Mouse (Mus musculus): ENCODE results near the gene Nadsyn1. TPM values are rescaled to one million over a fixed set of nuclear protein-coding genes. Genes with fewer than 3 reads are reported as not detected.

Gene Nadsyn1
- 13.7 and 14.9 TPM in 2 replicates for polyA plus RNA-seq (2012; rRNA removed)

DNA sequence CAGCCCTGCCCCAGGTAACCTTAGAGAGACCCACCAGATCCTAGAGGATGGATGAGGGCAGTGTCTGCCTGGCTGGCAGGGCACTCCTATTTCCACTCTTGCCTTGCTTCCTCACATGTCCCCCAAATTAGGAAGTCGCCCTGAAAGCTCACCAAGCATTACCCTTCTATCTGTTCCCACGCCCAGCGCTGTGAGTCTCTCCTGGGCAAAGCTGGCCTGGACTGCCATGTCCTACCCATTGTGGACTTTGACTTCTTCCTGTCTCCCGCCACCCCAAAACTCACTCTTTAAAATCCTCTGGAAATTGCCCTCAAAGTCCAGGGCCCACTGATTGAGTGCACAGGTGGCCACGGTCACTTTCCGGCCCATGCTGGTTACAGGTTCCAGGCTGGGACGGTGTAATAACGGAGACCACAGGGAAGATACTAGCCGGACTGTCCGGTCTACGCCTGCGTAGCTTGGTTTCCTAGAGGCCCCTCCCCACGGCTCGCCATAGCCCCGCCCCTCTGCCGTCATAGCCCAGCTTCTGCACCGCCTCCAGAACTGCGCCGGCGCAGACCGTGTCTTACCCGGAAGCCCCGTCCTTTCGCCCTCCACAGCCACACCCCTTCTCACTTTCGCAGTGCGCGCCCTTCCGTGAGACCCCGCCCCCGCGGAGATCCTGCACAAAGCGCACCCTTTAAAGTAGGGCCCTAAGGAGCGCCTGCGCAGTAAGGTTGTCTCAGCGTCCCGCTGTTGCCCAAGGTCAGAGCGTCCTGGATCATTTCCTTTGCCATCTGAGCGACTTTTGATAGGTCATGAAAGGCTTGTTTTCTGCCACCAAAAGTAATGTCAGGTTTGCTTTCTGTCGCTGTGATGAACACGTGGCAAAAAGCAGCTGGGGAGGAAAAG lies at the start of gene Nadsyn1, which contains the start of gene Dhcr7:
Gene Nadsyn1 (minus strand): TSS at position 475 of the 891 bp plus-strand sequence.
Gene Dhcr7 (plus strand): TSS at position 771 of the 891 bp plus-strand sequence.

DNA sequence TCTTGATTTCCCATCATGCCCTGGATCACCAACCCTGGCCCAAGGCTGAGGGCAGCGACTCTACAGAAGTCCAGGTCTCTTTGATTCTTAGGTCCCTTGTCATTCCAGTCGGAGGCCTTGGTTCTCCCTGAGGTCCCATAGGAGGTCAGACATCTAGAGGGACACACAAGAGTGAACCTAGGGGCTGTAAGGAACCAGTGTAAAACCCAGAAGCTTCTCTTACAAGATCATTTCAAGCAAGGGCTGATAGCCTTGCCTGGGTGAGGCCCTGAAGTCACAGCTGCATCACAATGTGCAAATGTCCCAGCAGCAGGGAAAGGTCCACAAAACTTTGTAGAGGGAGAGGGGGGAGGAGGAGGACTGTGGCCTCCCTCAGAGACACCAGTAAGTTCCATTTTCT lies 43.9 kb upstream of the Nadsyn1 start, which contains the start of gene Gm498:
Gene Gm498 (plus strand): TSS at position 301 of the 400 bp plus-strand sequence.

DNA sequence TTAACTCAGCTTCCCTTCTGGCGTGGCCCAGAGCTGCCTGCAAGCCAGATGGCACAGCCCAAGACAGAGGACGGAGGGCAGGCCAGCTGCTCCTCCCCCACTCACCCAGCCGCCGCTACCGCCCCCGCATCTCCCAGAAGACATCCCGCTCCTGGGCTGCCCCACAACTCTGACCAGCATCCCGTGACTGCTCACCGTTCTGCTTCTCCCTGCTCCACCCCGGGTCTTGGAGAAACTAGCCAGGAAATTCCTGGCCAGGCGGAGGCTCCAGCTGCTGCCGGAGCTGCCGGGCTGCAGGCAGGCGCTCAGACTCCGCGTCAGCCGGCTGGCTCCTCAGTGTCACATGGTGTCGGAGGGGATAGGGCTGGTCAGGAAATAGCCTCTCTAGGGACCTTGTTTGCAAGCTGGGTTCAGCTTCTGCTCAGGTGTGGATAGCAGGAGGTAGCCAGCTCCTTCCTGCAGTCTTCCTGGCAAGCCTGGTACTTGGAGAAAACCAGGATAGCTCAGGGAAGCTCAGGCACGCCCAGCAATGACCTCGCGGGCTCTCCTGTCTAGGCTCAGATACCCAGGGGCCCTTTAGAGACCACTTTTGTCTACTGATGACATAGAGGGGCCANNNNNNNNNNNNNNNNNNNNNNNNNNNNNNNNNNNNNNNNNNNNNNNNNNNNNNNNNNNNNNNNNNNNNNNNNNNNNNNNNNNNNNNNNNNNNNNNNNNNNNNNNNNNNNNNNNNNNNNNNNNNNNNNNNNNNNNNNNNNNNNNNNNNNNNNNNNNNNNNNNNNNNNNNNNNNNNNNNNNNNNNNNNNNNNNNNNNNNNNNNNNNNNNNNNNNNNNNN lies 38.4 kb downstream of the Nadsyn1 start, which contains the start of gene Mrgpre:
Gene Mrgpre (minus strand): TSS at position 505 of the 834 bp plus-strand sequence.

DNA sequence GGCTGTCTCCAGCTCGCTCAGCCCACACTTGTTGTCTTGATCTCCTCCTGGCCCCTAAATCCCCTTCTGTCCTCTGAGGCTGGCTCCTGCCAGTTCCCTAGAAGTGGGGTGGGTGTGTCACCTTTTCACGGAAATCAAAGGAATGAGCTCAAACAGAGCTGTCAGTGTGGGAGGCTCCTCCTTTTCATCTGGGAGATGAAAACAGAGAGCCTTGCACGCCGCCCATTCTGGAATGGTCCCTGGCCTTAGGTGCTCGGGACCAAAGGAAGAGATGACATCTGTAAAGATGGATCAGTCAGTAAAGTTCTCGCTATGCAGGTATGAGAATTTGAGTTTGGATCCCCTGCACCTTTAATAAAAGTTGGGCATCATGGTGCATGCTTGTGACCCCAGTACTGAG lies 55.8 kb downstream of the Nadsyn1 start, which contains the start of gene Mrgprg:
Gene Mrgprg (minus strand): TSS at position 101 of the 400 bp plus-strand sequence.

DNA sequence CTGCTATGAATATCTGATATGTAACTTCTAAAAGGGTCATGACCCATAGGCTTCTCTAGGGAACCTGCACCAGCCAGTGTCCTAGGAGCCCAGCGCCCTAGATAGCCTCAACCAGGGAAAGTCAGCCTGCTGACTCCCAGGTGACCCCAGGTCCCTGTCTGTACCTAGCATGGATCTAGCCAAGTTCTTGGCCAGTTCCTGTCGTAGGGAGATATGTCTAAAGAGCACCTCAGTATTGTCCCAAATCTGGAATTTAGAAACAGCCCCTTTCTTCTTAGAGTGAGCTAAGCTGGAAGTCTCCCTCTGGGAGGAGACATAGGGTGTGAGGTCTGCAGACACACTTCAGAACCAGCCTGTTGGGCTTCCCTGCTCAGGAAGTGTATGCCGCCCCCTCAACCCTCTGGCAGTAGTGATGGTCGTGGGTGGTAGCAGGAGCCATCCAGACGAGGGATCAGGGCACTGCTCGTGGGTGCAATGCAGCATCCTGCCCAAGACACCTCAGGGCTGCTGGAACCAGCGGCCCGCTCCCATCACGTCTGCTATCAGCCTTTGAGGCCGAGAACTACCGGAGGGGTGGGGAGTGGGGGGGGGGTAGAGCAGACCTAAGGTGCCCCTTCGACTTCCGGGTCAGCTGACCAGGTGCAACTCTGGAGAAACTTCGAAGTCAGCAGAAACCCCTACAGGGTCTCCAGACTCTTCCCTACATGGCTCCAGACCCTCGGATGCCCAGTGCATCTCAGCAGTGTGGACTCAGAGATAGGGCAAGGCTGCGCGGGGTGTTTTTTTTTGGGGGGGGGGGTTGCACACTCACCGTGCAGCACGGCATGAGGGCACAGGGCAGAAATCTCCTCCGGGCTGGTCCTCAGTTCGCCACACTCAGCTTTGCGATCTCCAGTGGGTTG lies 66.3 kb downstream of the Nadsyn1 start, which contains the start of gene Osbpl5:
Gene Osbpl5 (minus strand): TSS at position 861 of the 902 bp plus-strand sequence.

Other genes starting within 250 kb of the Nadsyn1 start
- 52.8 and 75.2 TPM in 2 replicates for gene Cars, start 222.8 kb downstream of the Nadsyn1 start, polyA plus RNA-seq (2012; rRNA removed)
- gene Tnfrsf26, start 194.1 kb downstream of the Nadsyn1 start, polyA plus RNA-seq (2012; rRNA removed): 0.25 and 0.45 TPM in 2 replicates
- gene Tnfrsf22, start 173.2 kb downstream of the Nadsyn1 start, polyA plus RNA-seq (2012; rRNA removed): 6.9 and 13.3 TPM in 2 replicates
- 0.31 and 0.61 TPM in 2 replicates for gene Tnfrsf23, start 137.0 kb downstream of the Nadsyn1 start, polyA plus RNA-seq (2012; rRNA removed)
- 14.6 and 27.2 TPM in 2 replicates for gene Osbpl5, start 65.9 kb downstream of the Nadsyn1 start, polyA plus RNA-seq (2012; rRNA removed)
- gene Mrgprg, start 55.9 kb downstream of the Nadsyn1 start, polyA plus RNA-seq (2012; rRNA removed): not detected in 2 replicates
- gene Mrgpre, start 38.3 kb downstream of the Nadsyn1 start, polyA plus RNA-seq (2012; rRNA removed): 2.2 and 2.8 TPM in 2 replicates
- 65.9 and 83.1 TPM in 2 replicates for gene Dhcr7, start 296 bp upstream of the Nadsyn1 start, polyA plus RNA-seq (2012; rRNA removed)
- not detected in 2 replicates for gene Gm498, start 44.0 kb upstream of the Nadsyn1 start, polyA plus RNA-seq (2012; rRNA removed)
- 4.9 and 5.7 TPM in 2 replicates for gene Shank2, start 179.1 kb upstream of the Nadsyn1 start, polyA plus RNA-seq (2012; rRNA removed)

All from central nervous system, embryonic 11.5 days (tissue).